Mouse (Mus musculus) splenic B cell, adult 2 months (primary cell): ENCODE data around the gene Wdfy3.

Source experiments
- DNase-seq: peaks from one replicate; pipeline ENCODE4 v3.0.0-alpha.2; 2011; ENCODE audit warnings: low read depth, low spot score
- H3K27me3 ChIP-seq: 2 replicates; pipeline ENCODE4 v1.6.1; 2012; ENCODE audit warnings: mild to moderate bottlenecking, low read length, moderate library complexity, mixed read lengths; ENCODE audit not compliant: control insufficient read depth, poor library complexity, insufficient read depth, severe bottlenecking
- H3K36me3 ChIP-seq: 2 replicates; pipeline ENCODE4 v1.6.1; 2012; ENCODE audit warnings: mild to moderate bottlenecking, low read length, moderate library complexity, mixed read lengths; ENCODE audit not compliant: control insufficient read depth, poor library complexity, insufficient read depth, severe bottlenecking

Wdfy3 gene

DNA sequence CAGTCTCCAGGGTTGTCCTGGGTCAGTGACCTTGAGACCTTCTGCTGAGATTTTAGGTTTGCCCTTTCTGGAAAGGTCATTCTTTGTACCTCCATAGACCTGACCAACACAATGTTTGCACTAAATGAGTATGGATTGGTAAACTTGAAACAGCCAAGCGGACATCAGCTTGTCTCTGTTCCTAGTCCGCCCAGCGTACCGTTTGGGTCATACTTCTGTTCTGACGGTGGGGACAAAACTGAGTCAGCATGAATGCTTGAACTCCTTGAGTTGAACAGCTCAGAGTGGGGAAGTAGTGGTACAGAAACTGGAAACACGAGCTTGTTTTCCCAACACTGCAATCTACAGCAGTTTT, 670 bp upstream of the Wdfy3 start:
- no peaks in the 10 kb centered on the region for H3K36me3 ChIP-seq

DNA sequence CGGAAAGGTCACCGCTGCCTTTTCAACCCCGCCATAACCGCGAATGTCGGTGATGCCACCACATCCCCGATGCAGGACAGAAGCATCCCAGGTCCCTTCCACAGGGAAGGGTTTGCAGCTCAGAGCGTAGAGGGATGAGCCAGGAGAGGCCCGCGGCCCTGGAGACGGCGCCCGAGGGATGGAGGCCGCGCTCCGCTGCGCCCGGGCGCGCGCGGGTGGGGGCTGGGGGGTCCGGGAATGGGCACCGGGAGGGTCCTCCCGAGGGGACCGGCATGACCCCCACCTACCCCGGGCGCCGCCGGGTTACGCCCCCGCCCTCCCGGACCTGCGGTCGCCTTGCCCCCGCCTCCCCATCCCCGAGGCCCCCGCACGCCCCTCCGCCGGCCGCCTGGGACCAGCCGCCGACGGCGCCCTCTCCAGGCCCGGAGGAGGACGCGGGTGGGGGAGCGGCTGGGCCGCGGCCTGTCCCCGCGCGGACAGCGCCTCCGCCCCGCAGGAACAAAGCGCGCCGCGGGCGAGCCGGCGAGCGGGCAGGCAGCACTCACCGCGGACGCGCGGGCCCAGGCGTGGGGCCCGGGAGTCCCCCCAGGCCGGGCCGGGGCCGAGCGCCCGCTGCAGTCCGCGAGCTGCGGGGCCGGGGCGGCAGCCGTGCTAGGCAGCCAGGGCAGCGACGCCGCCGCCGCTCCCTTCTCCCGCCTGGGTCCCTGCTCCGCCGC, 512 bp downstream of the Wdfy3 start:
- Histone ChIP-seq H3K36me3 (no peaks in the 10 kb centered on the region), H3K27me3 (no peaks in the 10 kb centered on the region)
- DNase-seq = no peak

More for the DNA sequence above, 670 bp upstream of the Wdfy3 start:
- H3K27me3 ChIP-seq = no peaks in the 10 kb centered on the region
- peak; percentile 11 for DNase-seq

DNA sequence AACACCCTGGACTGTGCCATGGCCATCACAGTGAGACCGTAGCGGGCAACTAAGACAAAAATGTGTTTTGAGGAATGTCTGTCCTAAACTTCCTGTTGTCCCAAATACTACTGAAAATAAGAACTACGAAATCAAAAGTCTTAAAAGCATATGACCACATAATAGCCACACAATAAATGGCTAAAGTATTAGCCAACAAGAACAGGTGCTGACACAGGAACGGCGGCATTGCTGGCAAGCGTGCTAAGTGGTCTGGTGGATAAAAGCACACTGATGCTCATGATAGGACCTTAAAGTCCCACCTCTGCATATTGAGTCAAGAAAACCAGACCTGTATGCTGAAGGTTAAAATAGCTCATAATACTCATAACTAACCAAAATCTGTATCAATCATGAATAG, 3.3 kb downstream of the Wdfy3 start:
- DNase-seq = no peak
- Histone ChIP-seq H3K27me3 (no peaks in the 10 kb centered on the region), H3K36me3 (no peaks in the 10 kb centered on the region)

DNA sequence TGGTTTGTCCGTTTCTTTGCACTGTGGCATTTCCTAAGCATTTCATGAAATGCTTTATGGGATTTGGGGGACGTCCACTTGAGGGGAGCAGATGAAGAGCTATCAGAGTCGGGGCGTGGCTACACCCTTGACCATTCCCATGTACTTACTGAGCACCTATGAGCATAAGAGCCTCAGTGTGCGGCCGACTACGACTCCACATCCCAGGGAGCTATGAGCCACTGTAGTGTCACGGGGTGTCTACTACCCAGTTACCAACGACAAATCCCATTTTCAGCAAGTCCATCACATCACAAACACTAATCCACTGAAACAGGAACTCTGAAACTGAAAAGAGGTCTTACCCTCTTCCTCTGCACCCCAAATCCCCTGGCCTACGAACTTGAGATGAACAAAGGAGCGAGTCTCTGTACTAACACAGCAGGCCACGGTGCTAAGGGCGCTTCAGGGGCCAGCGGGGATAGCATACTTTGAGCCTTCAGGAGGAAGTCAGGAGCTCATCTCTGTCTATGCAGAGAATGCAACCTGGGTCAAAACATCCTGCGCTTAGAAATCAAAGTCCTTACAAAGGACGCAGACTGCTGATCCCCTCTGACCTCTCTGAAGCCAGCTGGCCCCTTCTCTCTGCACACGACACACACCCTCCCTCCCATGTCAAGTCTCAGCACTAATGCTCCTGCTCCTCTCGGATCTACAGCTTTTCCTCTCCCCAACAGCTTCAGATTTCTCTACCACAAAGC, 6.5 kb downstream of the Wdfy3 start:
- Histone ChIP-seq H3K27me3 (no peaks in the 10 kb centered on the region), H3K36me3 (no peaks in the 10 kb centered on the region)
- DNase-seq = no peak

DNA sequence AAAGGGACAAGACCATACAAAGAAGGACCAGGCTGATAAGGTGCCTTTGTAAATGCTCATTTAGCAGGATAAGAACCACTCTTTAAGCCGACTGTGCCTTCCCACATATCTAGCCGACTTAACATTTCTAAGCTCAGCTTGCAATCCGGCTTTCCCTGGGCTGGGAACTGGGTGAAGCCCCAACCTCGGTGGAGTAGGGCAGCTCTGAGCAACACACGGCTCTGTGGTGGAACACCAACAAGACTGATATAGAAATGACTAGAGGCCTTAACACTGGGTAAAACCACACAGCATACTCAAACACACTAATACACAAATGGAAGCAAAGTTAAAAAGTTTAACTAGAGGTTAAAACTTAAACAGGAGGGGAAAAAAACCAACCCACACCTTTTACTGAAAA, 7.9 kb downstream of the Wdfy3 start:
- no peak for DNase-seq
- H3K27me3 ChIP-seq = no peaks in the 10 kb centered on the region; the same call in 1 of the 2 replicates
- no peaks in the 10 kb centered on the region for H3K36me3 ChIP-seq

DNA sequence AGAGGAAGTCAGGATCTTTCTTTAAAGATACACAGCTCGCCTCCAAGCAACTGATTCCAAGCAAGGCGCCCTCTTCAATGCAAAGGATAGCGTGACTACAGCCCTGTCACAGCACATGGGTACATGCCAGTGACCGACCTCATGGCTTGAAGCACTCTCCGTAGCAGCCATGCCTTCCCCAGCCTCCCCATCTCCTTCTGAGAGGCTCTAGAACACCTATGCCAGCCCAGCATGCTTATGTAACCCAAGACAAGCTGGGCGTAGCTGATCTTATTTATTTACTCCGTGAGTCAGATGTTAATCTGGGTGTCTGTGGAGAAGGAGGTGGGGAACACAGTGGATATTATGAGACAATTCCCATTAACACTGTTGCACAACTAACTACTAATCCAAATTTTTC, 13.8 kb downstream of the Wdfy3 start:
- DNase-seq = no peak
- H3K36me3 ChIP-seq = no peaks in the 10 kb centered on the region
- H3K27me3 ChIP-seq = no peaks in the 10 kb centered on the region; the same call in 1 of the 2 replicates

DNA sequence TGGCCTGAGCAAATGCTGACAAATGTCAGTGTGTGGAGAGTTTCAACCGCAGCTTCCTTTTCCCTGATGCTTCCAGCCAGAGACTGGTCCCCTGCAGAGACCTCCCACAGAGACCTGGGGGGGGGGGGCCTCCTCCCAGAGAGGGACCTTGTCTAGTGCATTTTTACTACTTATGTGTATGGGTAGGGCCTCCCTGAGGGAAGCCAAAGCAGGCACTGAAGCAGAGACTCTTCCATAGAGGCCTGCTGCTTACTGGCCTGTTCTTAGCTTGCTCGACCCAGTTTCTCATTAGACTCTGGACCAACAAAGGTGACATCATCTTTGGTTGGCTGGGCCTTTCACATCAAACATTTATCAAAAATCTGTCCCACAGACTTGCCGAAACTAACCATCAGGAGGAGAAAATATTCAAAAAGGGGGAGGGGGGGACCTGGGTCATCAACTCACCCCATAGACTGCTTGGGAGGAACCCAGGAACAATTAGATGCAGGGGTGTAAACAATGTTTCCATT, 14.5 kb downstream of the Wdfy3 start:
- Histone ChIP-seq H3K27me3 (no peaks in the 10 kb centered on the region; the same call in 1 of the 2 replicates), H3K36me3 (no peaks in the 10 kb centered on the region)
- no peak for DNase-seq

DNA sequence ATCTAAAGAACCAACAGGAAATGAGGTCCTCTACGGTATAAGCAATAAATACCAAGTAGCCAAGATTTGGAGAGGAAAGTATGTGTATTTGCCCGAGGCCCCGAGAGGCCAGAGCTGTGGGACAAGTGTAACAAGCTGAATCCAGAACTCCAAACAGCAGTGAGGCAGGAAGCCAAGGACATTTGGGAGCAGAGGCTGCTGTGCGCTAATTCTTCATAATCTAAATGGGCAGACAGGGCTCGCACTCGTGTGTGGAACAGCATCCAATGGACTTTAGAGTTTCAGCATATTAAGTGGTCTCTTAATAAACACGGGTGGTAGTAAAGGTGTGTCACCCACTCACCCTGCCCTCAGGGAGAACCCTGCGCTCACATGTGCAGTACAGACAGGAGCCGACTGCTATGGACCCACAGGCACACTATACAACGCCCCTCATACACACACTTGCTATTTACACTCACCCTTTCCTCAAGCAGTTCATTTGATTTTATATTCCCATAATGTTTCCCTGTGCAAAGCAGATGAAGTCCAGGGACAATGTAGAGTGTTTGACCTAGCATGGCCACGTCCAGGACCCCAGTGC, 15.1 kb downstream of the Wdfy3 start:
- no peaks in the 10 kb centered on the region; the same call in 1 of the 2 replicates for H3K27me3 ChIP-seq
- no peak for DNase-seq
- H3K36me3 ChIP-seq = no peaks in the 10 kb centered on the region

DNA sequence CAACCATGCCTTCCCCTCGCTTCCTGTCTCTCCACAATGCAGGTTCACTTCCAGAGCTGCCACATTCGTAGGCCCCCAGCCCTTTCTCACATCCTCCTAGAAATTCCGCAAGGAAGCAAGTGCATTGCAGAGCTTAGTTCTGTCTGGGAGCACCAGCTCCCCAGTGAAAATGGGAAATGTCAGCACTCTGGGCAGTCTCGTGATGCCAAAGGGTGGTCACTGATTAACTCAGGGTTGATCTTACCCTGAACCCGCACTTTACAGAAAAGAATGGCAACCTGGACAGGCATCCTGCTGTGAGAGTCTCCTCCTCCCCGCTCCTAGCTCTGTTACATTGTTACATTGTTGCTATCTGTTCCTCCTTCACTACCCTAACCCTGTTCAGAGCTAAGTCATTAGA, 16.8 kb downstream of the Wdfy3 start:
- Histone ChIP-seq H3K27me3 (no peaks in the 10 kb centered on the region; the same call in 1 of the 2 replicates), H3K36me3 (no peaks in the 10 kb centered on the region)
- no peak for DNase-seq

DNA sequence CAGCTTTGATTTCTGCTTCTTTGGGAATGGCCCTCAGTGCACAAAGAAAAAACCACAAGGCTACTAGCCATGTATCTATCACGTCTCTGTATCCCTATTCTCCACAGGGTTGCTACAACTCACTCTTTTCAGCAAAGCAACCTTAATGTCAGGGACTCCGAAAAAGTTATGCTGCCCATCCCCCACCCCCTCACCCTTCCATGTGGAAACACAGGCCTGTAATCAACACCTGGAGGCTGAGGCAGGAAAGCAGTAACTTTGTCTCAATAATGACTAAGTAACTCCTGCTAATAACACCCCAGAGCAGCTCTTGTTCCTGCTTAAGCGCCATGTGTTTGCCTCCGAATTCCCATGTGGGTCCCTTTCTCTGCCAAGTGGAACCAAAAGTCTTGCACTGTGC, 17.3 kb downstream of the Wdfy3 start:
- Histone ChIP-seq H3K27me3 (no peaks in the 10 kb centered on the region), H3K36me3 (no peaks in the 10 kb centered on the region)
- DNase-seq = no peak

DNA sequence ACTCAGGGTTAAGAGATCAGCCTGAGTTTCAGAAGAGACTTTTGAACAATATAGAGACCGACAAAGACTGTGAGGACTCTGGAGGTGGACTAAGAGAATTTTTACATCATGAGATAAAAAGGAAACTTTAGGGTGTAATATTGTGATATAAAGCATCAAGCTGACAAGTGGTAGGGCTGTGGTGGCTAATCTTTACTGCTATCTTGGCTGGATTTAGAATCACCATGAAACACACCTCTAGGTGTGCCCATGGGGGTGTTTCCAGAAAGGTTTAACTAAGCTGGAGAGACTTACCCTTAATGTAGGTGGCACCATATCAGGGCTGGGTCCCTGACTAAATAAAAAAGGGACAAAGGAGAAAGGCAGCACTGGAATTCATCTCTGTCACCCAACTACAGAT, 19.0 kb downstream of the Wdfy3 start:
- Histone ChIP-seq H3K27me3 (no peaks in the 10 kb centered on the region), H3K36me3 (no peaks in the 10 kb centered on the region)
- no peak for DNase-seq

DNA sequence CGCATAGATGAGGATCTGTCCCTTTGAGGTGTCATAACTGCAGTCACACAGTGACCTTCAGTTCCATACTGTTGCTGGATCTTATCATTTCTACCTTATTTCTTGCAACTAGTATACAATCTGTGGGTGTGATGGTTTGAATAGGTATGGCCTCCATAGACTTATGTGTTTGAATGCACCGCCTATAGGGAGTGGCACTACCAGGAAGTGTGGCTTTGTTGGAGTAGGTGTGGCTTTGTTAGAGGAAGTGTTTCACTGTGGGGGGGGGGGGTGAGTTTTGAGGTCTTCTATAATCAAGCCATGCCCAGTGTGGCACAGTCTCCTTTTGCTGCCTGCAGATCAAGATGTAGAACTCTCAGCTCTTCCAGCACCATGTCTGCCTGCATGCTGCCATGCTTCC, 21.3 kb downstream of the Wdfy3 start:
- H3K36me3 ChIP-seq = no peaks in the 10 kb centered on the region
- H3K27me3 ChIP-seq = no peaks in the 10 kb centered on the region
- DNase-seq = no peak

DNA sequence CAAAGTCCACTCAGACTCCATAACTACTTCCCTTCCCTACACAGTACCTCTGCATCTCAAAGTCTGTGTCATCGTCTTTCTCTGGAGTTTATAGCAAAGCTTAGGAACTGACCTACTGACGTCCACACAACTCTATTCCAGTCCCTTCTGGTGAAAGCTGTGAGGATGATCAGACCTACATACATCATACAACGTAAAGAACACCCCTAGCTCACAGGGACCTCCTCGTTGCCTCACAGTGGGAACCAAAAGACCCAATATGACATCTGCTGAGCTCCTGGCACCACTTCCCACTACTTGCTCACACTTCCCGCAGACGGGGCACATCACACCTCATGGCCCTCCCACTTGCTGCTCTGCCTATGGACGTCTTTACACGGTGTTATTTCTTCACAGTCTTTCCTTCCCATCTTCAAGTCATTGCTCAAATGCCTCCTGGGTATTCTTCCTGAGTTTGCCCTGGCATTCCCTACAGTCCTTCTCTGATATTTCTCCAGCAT, 23.1 kb downstream of the Wdfy3 start:
- DNase-seq = no peak
- Histone ChIP-seq H3K27me3 (no peaks in the 10 kb centered on the region), H3K36me3 (no peaks in the 10 kb centered on the region)

DNA sequence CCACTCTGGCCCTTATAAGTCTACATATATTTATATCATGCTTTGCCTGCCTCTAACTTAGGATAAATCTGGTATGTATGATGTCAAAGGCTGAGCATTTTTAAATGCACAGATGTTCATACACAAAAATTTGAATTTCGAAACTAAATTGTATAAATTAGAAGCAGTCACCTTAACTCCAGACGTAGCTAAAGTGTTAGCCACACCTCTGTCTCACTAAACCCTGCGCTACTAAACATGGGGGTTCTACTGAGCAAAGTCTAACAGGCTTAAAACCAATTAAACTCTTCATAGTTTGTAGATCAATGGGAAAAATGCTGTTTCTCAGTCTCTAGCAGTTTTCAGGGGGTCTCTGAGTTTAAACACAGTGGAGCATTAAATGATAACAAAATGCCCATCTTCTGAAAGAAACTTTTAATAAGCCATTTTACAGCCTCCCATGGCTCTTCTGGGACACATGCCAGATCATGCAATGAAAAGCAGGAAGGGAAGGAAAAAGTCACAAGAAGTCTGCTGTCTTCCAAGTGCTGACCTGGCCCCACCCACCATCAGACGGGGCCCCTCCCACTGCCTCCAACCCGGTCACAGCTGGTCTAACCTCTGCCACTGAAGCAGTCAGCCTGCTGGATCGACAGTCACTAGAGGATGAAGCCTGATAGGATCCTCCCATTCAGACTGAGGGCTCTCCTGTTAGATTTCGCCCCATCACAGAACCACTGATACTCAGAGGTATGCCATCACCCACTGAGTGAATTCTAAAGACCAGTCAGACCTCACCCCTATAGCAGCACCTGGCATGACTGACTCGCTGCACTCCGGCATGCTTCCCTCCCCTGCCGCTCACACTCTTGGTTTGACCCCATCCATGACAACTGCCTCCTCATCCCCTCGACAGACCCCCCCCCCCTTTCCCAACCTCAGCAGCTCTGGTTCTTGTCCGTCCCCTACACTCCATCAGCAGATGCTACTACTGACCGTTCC, 23.8 kb downstream of the Wdfy3 start:
- no peak for DNase-seq
- Histone ChIP-seq H3K27me3 (no peaks in the 10 kb centered on the region), H3K36me3 (no peaks in the 10 kb centered on the region)
